Mouse (Mus musculus) cerebellum, adult 2 months (tissue): Measurements from ENCODE around the gene Hnrnpl. TPM values are rescaled to one million over a fixed set of nuclear protein-coding genes. Genes with fewer than 3 reads are reported as not detected.

Experiments
- DNase-seq, 2 experiments: peaks; one replicate each; pipeline ENCODE4 v3.0.0; 2021
- H3K27ac ChIP-seq: fragments of 200-500 bp; 2 replicates; pipeline ENCODE4 v1.5.1; 2012; ENCODE audit warnings: low read length, control low read depth, inconsistent platforms; ENCODE audit not compliant: insufficient read depth
- H3K27me3 ChIP-seq: fragments of 200-500 bp; 2 replicates; pipeline ENCODE4 v1.6.1; 2012; ENCODE audit warnings: inconsistent platforms, mild to moderate bottlenecking, low read length, moderate library complexity; ENCODE audit not compliant: control insufficient read depth, insufficient read depth
- H3K4me1 ChIP-seq: fragments of 200-500 bp; 2 replicates; pipeline ENCODE4 v1.6.1; 2011; ENCODE audit warnings: low read length; ENCODE audit not compliant: control insufficient read depth, insufficient read depth
- H3K4me3 ChIP-seq: fragments of 200-500 bp; replicated peaks from 2 replicates; pipeline ENCODE3; 2011; ENCODE audit warnings: mild to moderate bottlenecking, low read depth, low read length, control low read depth; ENCODE audit not compliant: insufficient read depth
- CTCF ChIP-seq: fragments of 200-500 bp; IDR thresholded peaks from 2 replicates; pipeline ENCODE4 v1.5.1; 2011; ENCODE audit warnings: low read depth, mild to moderate bottlenecking, control low read depth, low read length, moderate library complexity, borderline replicate concordance; ENCODE audit not compliant: insufficient read depth
- POLR2A ChIP-seq: fragments of 200-500 bp; IDR thresholded peaks from 2 replicates; pipeline ENCODE4 v1.6.1; 2011; ENCODE audit warnings: low read length, control low read depth, borderline replicate concordance; ENCODE audit not compliant: insufficient read depth
- WGBS: fragments of 180-500 bp; shearing (Covaris S2); methylation state at CpG from one replicate; pipeline ENCODE4 v1.1.7; 2018; 5-methylcytosine and 5-hydroxymethylcytosine counted together
- polyA plus RNA-seq: library from polyadenylated mRNA; depleted of rRNA; stranded (reverse); fragments of >200 nt; gene quantifications from 2 replicates; pipeline ENCODE4 v1.2.3, GENCODE M21; 2012

Gene Hnrnpl
- polyA plus RNA-seq, 1 experiment, result 366 TPM

GRCm38 (mm10) chr7:28780857-28781256, 27.5 kb upstream of the Hnrnpl start:
- Histone ChIP-seq H3K27ac (peak overlapping the region; percentile 63), H3K4me1 (peaks cover 15% of the 10 kb centered on the region), H3K27me3 (no peaks in the 10 kb centered on the region), H3K4me3 (no peak overlapping the region)
- TF ChIP-seq CTCF, result no peak
- TF ChIP-seq POLR2A, result no peak
- peak; percentile 40 to 55 for DNase-seq
- 19% methylated on average over 7 of the region's 7 CpGs for WGBS

GRCm38 (mm10) chr7:28781261-28781663, 27.1 kb upstream of the Hnrnpl start:
- DNase-seq, result no peak
- no peak overlapping the region for H3K4me3 ChIP-seq
- WGBS, result 85% methylated on average over 8 of the region's 8 CpGs
- H3K27me3 ChIP-seq, result no peaks in the 10 kb centered on the region
- TF ChIP-seq POLR2A (no peak), CTCF (no peak)
- peak overlapping the region; percentile 63 for H3K27ac ChIP-seq
- H3K4me1 ChIP-seq, result peaks cover 15% of the 10 kb centered on the region

- 73% methylated on average over 5 of the region's 5 CpGs for WGBS
- H3K27me3 ChIP-seq, result no peaks in the 10 kb centered on the region
- H3K4me1 ChIP-seq, result peaks cover 14% of the 10 kb centered on the region
- H3K27ac ChIP-seq, result no peak overlapping the region
- DNase-seq, result no peak
- no peak overlapping the region for H3K4me3 ChIP-seq
- TF ChIP-seq CTCF (no peak), POLR2A (no peak)
These were observed 23.2 kb upstream of the Hnrnpl start for GRCm38 (mm10) chr7:28785161-28785560.

- Histone ChIP-seq H3K27ac (no peak overlapping the region), H3K27me3 (no peaks in the 10 kb centered on the region), H3K4me3 (no peak overlapping the region), H3K4me1 (no peaks in the 10 kb centered on the region)
- TF ChIP-seq CTCF (no peak), POLR2A (no peak)
- 96% methylated on average over 9 of the region's 9 CpGs for WGBS
- DNase-seq, result no peak
These were observed 20.5 kb upstream of the Hnrnpl start for GRCm38 (mm10) chr7:28787884-28788283.

GRCm38 (mm10) chr7:28788307-28789195, 19.8 kb upstream of the Hnrnpl start, which contains the start of gene Rinl:
Rinl (plus strand) TSS chr7:28788969.
- no peak for TF ChIP-seq POLR2A
- TF ChIP-seq CTCF, result no peak
- no peaks in the 10 kb centered on the region for H3K27me3 ChIP-seq
- H3K4me3 ChIP-seq, result no peak within 1 kb of the TSS
- H3K4me1 ChIP-seq, result no peaks in the 10 kb centered on the region
- H3K27ac ChIP-seq, result no peak within 1 kb of the TSS
- no peak for DNase-seq
- WGBS, result 70% methylated on average over 5 of the region's 5 CpGs

GRCm38 (mm10) chr7:28789235-28789634, 19.1 kb upstream of the Hnrnpl start:
- WGBS, result 84% methylated on average over 3 of the region's 3 CpGs
- H3K27me3 ChIP-seq, result no peaks in the 10 kb centered on the region

GRCm38 (mm10) chr7:28790066-28790806, 18.1 kb upstream of the Hnrnpl start:
- TF ChIP-seq CTCF (no peak), POLR2A (no peak)
- H3K27me3 ChIP-seq, result no peaks in the 10 kb centered on the region
- H3K4me1 ChIP-seq, result no peaks in the 10 kb centered on the region
- no peak overlapping the region for H3K27ac ChIP-seq
- no peak for DNase-seq
- no peak overlapping the region for H3K4me3 ChIP-seq
- 51% methylated on average over 8 of the region's 8 CpGs for WGBS

More at GRCm38 (mm10) chr7:28789235-28789634, 19.1 kb upstream of the Hnrnpl start:
- no peak overlapping the region for H3K4me3 ChIP-seq
- DNase-seq, result no peak
- no peak overlapping the region for H3K27ac ChIP-seq
- TF ChIP-seq POLR2A (no peak), CTCF (no peak)
- no peaks in the 10 kb centered on the region for H3K4me1 ChIP-seq

- Histone ChIP-seq H3K27me3 (no peaks in the 10 kb centered on the region), H3K4me3 (no peak overlapping the region), H3K4me1 (no peaks in the 10 kb centered on the region), H3K27ac (no peak overlapping the region)
- DNase-seq, result no peak
- TF ChIP-seq POLR2A (no peak), CTCF (no peak)
These were observed 16.6 kb upstream of the Hnrnpl start for GRCm38 (mm10) chr7:28791706-28792105.
